Mouse (Mus musculus) forelimb bud, embryonic 11.5 days (tissue): ENCODE results near the gene Sec24b.

Experiments used
- DNase-seq: peaks from one replicate; pipeline ENCODE4 v3.0.0-alpha.2; 2012; ENCODE audit warnings: low read depth, low spot score

Gene Sec24b

DNA sequence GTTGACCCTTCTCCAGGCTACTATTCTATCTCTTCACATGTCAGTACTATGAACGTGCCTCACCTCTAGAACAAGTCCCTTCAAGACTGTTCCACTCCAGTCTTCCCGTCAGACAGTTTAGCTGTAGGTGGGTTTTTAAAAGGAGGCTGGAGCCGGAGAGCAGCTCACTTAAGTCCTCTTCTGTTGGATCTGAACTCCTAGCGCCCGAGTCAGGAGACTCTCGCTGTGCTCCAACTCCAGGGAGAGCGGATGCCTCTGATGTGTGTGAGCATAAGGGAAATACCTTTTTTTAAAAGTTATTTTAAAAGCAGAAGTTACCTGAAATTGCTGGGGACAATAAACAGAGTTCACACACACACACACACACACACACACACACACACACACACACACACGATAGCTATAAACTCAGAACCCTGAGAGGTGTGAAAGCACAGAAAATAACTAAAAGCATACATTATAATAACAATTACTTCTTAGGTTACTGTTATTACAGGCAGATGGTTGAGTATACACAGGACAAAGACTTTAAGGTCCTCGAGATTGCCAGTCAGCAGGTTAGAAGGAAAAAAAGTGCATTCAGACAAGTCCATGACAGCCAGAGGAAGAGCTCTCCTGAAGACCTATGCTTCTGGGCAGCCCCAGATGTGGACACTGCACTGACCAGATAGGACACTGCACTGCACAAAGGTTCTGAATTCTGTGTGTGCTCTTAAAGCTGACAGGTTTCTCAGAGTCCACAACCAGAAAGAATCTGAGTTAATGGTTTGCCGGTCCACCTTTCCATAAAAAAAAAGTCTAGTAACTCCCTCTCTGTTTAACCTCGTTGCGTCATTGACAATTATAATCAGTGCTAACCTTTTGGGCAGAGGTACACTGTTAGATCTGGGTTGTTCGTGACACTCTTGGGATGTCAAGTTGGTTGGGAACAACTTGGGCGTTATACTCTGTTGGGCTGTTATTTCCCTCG, 5.7 kb downstream of the Sec24b start:
- DNase-seq = no peak

DNA sequence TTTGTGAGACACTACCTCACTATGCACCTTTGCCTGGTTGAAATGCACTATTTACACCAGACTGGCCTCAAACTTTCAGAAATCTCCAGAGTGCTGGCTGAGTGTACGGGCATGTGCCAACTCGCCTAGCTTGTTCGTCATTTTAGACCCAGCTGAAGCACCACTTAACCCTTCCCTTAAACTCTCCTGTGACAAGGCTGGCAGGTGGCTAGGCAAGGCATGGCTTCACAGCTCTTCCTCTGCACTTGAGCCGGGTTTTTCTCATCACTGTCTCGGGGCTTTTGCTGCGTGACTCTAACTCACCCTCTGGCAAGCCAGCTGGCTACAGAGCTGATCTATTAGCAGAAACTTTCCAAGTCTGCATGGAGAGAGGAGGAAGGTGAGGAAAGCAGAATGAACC, 6.8 kb downstream of the Sec24b start:
- DNase-seq = peak; percentile 12

DNA sequence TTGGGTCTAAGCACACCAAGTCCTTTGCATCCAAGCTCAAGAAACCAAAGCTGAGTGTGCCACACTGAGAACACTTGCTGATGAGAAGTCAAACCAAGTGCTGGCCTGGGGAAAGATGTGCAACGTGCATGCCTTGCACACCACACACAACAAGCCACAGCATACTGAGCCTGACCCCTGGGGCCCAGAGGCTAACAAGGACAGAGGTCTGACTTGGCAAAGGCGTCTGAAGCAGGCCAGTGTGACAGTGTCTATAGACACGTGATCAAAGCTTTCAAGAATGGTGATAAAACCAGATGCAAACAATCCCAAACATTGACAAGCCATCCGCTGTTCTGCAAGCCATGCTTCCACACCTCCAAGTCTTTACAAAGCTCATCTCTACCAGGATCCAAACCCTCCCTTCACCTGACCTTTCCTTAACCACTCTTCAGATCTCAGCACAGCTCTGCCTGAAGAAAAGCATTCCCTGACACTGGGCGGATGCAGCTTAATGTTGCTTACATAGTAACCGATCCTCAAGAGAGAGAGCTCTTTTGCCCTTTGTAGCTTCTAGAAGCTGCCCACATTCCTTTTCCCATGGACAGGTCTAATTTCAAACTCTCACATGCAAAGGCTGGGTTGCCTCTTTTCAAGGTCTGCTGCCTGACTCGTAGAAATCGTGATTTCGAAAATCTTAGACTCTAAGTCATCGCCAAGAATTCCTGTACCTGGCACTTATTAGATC, 7.8 kb downstream of the Sec24b start:
- DNase-seq = no peak

DNA sequence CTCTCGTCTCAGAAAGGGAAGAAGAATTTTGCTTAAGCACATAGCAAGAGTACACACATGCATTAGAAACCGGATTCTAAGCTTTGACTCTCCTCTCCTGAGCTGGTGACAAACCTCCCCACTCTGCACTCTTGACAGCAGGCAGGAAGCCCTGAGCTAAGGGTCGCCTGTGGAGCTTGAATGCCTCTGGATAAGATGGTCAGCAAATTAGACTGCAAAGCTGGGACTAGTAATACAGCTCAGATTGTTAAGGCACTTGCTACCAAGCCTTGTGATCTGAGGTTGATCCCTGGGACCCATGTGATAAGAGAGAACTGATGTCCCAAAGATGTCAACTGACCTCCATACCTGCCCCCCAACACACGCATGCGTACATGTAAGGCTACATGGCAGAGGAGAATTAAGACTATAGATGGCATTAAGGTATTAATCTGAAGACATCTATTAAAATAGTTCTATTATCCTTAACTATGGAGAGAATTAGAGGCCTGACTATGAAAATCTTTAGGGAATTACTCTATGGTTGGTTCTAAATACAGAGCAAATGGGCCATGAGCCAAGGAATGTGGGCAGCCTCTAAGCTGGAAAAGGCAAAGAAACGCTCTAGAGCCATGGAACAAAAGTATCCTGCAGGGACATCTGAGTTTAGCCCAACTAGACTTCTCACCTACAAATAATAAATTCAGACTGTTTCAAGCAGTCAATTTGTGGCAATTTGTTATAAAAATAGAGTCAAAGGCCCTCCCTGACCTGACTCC, 8.6 kb downstream of the Sec24b start:
- no peak for DNase-seq

DNA sequence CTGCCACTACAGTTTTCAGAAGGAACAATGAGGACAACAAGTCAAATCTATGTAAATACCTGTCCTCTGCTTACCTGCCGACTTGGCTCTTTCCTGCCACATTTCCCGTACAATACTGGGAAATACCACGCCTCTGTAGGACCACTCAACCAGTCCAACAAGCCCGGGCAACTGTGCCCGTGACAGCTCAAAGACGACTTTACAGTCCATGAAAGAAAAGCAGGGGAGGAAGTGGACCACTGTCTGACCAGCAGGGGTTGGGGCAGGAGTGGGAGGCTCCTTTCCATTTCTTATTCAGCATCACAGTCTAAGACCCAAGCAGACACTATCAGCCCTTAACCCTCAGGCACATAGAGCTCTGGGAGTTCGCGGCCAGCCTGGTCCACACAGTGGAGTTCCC, 9.2 kb downstream of the Sec24b start:
- DNase-seq = no peak

DNA sequence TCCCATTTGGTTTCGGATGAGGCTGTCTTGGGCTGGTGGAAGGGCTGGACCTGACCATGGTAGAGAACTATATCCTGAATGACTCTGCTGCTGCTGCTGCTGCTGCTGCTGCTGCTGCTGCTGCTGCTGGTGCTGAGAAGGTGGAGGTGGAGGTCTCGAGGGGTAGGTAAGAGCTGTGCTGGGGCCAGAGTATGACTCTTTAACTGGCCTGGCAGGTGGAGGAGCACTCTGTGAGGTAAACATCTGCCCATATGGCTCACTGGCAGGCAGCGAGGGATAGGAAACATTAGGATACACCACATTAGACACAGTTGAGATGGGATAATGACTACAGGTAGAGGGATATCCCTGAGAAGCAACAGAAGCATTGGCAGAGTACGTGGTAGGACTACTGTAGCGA, 20.6 kb downstream of the Sec24b start:
- no peak for DNase-seq

DNA sequence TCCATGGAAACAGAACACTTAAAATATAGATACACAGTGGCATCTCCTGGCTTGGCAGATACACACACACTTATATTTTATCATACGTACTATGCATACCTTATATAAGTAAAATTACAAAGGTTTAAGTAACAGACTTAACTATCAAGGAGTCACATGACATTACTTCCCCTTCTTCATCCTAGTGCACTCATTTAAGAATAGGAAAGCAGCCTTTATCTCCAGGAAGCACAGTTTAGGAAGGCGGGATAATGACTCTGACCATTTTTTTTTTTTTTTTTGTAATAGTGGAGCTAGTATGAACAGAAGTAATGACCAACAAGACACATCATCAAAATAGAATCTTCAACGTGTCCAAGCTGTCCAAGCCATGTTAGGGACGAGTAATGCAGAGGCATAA, 21.3 kb downstream of the Sec24b start:
- DNase-seq = no peak

DNA sequence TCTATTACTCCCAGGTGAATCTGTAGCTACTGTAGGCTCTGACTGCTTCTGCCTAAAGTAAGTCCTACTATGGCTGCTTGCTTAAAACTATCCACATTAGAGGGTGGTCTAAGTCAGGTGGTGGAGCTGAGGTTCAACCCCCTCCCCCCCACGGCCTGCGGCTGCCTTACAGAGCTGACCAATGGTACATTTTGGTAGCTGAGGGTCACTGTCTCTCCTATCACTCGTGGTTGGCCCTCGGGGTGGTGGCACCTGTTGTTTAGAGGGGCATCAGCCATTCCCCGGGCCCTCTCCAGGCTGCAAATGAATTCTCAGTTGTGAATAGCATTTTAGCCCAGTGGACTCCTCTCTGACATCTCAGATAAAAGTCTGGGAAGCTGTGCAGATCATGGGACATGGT, 32.6 kb downstream of the Sec24b start:
- DNase-seq = no peak

DNA sequence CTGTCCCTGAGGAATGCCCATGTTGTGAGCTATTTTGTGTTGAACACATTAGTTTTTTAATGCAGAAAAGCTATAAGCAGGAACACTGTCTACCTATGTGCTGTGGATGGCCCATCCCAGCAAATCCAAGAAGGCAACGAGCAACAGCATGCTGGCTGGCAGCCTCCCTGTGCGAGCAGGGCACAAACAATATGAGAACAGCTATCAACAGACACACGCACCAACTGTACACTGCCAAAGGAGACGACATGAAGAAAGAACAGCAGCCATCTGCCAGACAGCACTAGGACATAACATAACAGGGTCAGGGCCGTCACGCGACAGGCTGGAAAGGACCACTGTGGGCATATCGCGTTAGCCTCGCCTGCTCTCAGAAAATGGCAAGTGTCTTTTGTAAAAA, 35.2 kb downstream of the Sec24b start:
- DNase-seq = no peak

DNA sequence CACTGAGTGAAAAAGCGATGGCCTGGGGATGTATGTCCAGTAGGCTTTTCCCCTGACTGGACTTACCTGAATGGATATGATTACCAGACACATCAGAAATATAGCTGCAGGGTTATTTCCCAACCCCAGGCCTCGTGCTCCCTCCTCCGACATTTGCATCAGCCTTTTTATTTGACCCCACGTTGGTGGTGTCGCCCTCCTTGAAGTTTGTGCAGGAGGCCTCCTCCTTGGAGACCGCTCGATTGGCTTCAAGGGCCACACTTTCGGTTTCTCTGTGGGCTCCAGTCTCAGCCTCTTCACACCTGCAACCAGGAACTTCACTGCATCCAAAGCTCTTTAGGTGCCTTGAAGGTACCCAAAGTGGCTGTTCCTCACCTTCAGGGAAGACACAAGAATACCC, 35.8 kb downstream of the Sec24b start:
- DNase-seq = no peak

DNA sequence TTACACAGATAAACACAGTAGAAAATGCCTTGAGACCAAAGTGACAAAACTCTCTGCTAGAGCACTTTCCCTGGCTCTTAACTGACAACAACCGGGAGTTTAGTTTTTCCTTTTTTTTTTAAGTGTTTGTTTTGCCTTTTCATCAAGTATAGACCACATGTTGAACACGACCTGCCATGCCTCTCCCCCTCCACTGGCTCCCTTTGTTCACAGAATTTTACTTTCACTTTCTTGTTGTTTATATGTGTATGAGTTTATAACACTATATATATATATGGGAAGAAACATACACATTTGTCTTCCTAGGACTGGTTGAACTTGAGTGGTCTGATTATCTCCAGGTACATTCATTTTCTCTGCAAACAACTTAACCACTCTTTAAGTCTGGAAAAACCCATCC, 48.4 kb downstream of the Sec24b start:
- no peak for DNase-seq

DNA sequence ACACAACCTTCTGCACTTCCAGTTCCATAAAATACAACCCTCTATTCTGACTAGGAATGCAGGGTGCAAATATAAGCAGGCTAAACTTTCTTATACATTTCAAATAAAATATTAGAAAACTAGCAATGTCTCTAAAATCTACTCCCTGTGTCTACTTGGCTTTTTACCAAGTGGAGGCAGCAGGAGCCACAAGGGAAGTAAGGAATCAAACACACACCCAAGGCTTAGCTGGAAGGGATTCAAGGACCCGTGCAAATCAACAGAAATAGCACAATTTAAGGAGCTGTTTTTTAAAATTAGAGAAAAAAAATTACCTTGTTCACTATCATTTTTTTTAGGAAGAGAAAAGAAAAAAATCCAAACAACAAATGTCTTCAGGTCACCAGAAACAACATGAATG, 50.1 kb downstream of the Sec24b start:
- DNase-seq = no peak

DNA sequence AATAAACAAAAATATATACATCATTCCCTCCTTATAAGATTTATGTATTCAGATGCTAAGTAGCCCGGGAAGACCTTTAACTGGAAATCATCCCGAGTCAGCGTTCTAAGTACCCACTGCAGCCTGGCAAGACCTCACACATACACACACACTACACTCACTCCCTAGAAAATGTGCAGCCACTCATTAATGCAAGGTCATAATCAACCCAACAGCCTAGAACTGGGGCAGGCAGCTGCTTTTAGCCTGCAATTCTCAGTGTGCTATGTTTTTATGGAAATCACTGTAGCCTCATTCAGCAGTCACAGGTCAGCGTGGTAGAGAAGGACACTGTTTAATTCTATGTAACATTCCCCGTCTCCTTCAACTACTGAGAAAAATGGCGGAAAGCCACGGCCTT, 55.2 kb downstream of the Sec24b start:
- no peak for DNase-seq

DNA sequence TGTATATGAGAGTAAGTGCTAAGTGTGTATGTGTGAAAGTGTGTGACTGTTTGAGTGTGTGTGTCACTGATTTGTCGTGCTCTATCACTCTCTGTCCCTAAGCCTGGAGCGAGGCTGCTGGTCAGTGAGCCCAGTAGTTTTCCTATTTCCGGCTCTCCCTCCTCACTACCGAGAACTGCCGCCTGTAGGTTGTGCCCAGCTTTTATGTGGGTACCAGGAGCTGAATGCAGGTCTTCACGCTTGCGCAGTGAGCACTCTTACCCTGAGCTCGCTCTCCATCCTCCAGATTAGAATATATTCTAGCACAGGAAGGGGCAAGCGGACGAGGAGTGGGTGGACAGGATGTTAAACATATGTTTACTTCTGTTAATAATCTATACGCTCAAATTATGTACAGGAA, 60.4 kb downstream of the Sec24b start:
- DNase-seq = no peak

DNA sequence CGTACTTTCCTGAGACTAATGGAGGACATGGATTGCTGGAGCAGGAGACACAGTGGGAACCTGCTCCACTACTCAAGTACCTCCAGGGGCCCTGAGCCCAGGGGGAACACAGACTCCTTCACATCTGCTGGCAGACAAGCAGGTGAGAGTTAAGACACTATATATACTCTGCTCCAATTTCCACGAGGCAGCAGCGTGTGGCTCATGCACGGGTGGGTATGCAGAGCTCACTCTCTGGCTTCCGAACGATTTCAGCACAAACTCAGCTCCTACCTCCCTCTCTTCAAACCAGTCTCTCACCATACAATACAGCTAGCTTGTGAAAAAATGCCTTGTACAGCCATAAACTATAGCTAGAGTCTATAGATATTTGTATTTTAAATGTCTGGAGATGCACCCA, 62.8 kb downstream of the Sec24b start:
- DNase-seq = no peak

DNA sequence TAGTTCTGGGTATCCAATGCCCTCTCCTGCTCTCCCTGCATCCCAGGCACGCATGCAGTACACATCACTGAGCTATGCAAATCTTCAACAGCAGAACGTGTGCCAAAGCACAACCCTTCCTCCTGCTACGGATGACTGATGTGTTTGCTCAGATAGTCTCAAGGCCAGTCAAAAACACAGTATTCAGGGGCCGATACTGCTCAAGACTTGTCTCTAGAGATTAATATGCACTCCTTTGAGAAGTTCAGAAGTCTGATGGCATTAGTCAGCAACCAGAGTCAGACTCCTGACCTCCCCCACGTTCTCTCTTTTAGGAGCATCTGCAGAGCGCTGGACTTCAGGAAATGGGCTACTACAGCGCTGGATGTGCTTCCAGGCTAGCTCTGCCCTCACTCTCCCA, 63.4 kb downstream of the Sec24b start:
- DNase-seq = no peak

DNA sequence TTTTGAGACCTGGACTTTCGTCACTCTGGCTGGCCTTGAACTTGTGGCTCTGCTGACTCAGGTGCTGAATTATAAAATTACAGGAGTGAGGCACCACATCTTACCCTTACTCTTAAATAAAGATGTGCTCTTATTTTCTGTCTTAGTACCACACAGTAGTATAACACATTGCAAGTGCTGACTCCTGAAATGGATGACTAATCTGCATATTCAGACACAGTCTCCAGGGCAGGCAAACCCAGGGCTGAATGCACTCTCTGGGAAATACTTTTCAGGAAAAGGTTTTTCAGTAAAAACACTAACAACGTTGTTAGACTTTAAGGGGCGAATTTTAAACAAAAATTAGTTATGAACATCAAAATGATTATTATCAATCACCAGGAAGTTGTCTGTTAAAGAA, 64.0 kb downstream of the Sec24b start:
- DNase-seq = no peak

DNA sequence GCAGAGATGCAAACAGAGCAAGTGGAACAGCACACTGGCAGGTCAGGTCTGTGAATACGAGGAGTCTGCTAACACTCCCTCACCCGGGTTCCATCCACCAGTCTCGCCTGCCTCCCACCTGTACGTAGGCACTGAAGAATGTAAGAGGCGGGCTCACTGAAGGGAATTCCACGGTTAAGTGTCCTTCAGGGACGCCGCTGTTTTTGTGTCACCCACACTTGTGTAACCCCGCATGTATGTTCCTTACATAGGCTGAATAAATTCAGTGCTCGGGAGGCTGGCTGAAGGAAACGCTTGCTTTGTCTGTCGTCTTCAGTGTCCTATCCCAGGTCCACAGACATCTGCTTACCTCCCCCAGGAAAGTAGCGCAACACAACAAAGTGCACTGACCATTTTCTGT, 74.1 kb downstream of the Sec24b start:
- no peak for DNase-seq

DNA sequence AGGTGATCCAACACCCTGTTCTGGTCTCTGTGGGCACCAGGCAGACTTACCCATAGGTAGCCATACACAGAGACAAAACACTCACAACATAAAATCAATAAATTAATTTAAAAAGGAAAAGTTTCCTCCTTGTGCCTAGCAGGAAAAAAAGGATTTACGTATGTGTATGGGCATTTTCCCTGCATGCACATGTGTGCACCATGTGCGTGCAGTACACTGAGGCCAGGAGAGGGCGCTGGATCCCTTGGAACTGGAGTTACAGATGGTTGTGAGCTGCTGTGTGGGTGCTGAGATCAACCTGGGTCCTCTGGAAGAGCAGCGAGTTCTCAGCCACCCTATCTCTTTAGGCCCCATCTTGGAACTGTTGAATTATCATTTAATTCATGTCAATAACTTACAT, 76.0 kb downstream of the Sec24b start:
- DNase-seq = no peak

DNA sequence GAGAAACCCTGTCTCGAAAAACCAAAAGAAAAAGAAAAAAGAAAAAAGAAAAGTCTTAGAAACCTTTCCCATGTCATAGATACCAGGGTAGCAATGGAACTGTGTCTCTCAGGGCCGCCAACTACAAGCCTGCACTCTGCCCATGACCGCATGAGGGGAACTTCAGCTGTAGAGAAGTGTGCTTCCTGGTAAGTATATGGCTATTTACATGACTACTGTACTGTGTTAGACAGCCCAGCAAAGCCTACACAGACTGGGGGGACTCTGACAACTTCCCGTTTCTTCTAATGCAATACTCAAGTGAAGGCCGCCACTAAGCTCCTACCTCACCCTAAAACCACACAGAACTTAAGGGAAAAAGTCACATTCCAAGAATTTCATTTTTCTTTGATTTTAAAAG, 76.6 kb downstream of the Sec24b start:
- no peak for DNase-seq

DNA sequence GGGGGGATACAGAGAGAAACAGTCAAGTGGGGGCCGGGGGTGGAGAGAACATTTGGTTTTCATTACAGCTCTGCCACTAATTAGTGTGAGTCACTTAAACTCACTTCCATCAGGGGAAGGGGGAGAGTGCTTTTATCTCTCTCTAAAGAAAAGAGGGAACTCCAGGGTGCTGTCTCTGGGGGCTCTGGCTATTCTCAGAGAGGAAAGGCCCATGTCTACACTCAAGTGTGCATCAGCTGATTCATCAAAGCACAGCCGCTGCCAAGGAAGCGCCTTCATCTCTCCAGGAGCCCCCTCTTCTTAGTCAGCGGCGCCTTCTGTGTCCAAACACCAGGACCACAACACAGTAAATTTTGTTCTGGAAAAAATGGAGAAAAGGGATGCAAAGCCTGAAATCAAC, 79.1 kb downstream of the Sec24b start:
- DNase-seq = no peak

DNA sequence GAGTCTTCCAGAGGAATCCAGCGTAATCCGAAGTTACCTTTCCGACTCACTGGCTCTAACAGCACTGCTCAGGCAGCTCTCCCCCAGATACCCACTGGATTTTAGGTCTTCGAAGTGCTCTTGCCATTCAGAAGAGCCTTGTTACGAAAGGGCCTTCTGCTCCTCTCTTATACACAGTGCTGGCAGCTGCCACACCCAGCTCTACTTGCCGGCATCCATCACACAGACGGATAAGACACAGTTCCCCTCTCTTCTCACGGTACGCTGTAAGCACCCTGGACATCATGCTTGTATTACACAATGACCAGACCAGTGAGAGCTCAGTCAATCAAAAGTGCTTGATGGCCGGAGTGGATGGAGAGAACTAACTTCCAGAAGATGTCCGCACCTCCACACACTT, 79.6 kb downstream of the Sec24b start:
- no peak for DNase-seq
